Mouse (Mus musculus) mature B cell (primary cell): ENCODE results near the gene Pdcd1.
"Not testable (repeated sequence)": the region's sequence is repeated elsewhere in the genome, so short reads cannot be mapped to it uniquely, and the experiment has no call there.

Experiments
- in situ Hi-C: fragments of 300-500 bp; cut with MboI; formaldehyde crosslinking; loops from 2 replicates; pipeline ENCODE4 v1.14.3; 2019

The Pdcd1 gene

DNA sequence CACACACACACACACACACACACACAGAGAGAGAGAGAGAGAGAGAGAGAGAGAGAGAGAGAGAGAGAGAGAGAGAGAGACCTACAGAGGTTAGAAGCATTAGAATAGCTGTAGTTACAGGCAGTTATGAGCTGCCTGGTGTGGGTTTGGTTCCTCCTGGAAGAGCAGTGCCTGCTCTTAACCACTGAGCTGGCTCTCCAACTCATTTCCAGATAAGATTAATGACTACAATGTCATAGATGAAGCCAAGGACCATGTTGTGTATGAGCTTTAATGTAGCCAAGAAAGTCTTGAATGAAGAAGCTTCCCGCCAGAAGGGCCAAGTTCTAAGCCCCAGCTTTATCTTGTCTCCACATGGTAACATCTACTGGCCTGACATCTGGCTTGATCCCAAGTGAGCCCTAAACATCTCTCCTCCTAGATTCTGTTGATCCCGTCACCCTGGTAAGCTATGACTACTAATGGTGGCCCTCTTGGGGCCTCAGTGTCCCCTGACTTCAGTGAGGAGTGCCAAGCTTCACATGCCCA is 19.2 kb downstream of the Pdcd1 start:
- in situ Hi-C loops: no loop called here

DNA sequence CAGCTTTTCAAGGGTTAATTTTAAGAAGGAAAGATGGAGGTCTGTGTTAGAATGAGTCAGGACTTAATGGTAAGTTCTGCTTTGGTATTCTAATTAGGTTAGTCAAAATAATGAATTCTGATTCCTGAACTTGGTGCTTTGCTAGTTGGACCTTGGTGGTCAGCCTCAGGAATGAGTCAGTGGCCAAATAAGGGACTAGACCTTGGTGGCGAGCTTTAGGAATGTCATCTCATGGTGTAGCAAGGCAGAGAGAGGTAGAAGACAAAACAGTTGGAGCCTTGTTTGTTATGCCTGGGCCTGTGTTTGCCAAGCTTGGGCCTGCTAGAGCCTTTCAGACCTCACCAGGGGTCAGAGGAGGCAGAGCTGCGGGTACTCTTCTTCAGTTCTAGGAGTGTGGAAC is 23.6 kb downstream of the Pdcd1 start:
- in situ Hi-C loops: no loop called here

DNA sequence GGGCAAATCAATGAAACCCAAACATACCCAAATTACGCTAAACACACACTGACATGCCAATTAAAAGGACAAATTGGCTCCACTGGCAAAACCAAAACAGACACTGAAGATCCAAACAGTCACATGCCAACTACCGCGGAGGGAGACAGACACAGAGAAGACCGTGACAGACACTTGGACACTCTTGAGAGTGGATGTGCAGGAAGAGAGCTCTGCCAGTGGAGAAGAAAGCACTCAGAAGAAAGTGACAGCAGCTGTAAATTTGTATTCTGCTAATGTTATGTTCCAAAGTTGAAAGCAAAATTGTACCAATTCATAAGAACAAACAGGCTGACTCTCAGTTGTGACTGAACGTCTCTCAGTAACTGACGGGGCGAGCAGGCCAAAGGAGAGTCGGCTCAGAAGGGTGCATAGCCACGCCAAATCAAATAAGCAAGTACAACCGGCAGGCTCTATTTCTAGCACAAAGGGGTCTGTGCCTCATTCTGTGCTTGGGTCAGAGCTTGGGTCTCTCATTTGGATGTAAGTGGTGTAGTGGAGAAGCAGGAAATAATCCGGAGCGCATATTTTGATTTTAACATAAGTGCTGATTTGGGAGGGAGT is 24.7 kb downstream of the Pdcd1 start:
- in situ Hi-C loops: no loop called here

DNA sequence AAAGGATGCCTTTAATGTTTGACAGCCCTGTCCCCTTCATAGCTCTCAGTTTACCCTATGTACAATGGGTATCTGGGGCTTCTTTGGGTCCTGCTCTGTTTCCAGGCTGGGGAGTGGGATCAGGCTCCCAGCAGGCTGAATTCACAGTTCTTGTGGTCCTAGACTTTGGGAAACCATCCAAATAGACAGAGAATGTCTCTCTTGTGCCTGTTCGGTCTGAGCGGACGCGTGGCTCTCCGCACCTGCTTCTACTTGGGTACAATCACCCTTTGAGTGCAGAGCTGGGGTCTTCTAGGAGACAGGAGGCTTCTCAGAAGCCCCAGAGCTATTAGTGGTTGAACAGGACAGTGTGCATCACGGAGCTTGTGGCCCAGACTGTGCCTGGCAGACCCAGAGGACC is 32.2 kb downstream of the Pdcd1 start, which contains the start of gene Neu4:
Gene Neu4, plus strand, starts transcription at position 301 of the 400 bp plus-strand sequence.
- in situ Hi-C loops: no loop called here

DNA sequence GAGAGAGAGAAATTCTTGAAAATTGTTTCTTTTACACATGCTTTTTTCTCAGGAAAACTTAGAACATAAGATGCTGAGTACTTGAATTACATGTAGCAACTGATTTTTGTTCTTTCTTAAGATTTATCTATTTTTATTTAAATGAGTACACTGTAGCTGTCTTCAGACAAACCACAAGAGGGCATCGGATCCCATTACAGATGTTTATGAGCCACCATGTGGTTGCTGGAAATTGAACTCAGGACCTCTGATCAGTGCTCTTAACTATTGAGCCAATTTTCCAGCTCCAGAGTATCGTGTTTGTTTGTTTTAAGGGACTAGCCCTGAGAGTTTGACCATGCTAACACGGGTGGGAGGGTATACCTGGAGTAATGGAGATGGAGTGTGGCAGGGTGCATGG is 40.7 kb downstream of the Pdcd1 start:
- in situ Hi-C loops: no loop called here

DNA sequence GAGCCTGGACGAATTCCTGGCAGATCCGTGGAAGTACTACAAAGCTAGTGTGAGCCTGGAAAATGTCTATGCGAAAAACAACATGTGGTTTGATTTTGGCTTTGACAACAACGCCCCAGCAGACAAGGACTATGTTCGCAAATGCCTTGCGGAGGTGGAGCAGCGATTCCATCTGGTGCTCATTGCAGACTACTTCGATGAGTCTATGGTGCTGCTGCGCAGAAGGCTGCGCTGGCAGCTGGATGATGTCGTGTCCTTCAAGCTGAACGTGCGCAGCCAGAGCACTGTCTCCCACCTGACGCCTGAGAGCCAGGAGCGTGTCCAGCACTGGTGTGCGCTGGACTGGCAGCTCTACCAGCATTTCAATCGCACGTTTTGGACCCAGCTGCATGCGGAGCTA is 43.5 kb downstream of the Pdcd1 start:
- in situ Hi-C loops: not testable (repeated sequence)

DNA sequence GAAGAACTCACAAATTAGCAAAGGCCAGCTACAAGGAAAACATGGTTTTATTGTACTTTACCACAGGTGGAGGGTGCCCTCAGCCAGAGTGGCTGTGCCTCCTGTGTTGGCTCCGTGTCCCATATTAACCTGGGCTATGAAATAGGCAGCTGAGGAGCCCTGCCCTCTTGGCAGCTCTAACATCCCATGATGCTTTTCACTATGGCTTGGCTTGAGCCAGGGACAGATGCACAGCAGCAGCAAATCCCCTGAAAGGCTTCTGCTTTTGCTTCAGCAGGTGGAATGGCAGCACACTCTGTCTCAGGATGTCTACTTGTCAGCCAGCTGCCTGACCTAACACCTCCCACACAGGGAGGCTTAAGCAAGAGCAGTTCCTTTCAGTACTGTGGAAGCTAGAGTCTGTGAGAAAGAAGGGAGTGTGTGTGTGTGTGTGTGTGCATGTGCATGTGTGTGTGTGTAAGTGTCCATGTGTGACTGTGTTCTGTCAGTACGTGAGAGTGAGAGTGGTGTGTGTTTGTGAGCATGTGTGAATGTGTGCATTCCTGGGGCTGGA is 46.3 kb downstream of the Pdcd1 start:
- in situ Hi-C loops: not testable (repeated sequence)

DNA sequence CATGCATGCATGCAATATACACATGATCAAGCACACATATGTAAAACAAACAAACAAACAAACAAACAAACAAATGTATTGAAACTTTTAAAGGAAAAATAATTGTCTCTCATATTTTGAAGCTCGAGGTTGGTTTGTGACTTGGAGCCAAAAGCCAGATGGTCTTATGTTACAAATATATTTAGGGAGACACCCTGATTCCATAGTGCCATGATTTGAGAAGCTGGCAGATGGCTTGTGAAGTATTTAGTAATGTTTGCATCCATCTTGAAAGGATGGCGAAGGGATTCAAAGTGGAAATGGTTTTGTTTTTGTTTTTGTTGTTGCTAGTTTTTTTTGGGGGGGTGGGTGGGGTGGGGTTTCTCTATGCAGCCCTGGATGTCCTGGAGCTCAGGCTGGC is 51.3 kb downstream of the Pdcd1 start:
- in situ Hi-C loops: no loop called here

DNA sequence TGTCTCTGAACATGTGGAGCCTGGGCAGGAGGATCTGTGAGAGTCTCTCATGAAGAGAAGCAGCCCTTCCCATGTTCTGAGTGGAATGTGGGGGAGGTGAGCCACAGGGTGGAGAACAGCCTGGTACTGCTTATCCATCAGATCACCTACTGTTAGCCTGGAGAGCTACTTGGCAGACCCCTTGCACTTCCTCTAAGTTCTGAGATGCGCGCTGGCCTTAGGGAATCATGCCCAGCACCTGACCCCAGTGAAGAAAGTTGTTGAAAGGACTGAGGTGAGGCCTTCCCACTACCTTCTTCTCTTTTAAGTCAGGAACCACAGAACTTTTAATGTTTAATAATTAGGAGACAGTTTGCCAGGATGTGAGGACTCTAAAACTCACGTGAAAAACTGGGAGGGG is 60.9 kb downstream of the Pdcd1 start:
- in situ Hi-C loops: not testable (repeated sequence)

DNA sequence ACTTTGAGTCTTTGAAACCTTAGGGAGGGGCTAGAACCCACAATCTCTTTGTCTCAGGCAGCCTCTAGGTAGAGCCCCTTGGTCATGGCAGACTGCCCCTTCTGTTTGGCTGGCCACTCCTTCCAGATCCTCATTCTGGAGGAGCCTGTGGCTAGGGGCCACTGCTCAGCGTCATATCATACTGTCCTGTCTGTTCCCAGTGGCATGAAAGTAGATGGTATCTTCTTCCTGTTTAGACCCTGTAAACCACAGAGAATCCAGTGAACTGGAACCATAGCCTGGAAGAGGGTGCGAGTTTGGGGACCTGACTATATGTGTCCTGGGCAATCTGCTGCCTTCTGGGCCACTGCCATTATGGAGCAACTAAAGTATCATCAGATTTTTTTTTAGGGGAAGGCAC is 61.3 kb downstream of the Pdcd1 start:
- in situ Hi-C loops: not testable (repeated sequence)

DNA sequence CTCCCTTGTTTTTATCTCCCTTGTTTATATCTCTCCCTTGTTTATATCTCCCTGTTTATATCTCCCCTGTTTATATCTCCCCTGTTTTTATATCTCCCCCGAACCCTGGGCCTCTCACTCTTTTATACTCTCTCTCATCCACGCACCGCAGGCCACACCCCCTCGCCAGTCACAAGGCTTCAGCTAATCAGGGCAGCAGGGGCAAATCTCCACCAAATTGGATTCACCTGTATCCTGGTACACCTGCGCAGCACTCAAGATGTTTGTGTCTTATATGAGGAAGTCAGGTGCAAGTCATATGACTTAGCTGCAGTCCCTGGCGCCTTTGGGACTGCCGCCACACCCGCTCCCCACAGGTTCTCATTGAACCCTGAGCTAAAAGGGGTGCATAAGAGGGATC is 62.1 kb downstream of the Pdcd1 start, which contains the start of gene Gal3st2c:
Gene Gal3st2c, plus strand, starts transcription at position 301 of the 400 bp plus-strand sequence.
- in situ Hi-C loops: not testable (repeated sequence)

DNA sequence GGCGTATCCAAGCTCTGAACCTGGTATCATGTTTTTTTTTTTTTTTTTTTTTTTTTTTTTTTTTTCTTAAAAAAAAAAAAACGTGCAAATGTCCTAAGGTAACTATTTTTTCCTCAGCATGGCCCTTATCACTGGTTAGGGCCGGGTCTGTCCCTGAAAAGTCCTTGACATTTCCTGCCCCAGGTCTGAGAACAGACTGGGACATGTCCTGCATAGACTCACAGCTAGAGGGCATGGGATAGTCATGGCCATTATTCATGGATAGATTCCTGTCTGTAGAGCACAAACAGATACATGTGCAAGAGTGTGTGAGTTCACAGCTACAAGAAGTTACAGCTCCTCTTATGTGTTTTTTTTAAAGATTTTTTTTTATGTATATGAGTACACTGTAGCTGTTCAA is 63.6 kb downstream of the Pdcd1 start:
- in situ Hi-C loops: no loop called here
